Mouse (Mus musculus): Measurements from ENCODE around the gene Morc2b.

GRCm38 (mm10) chr17:33126257-33126656 lies 13.2 kb downstream of the Morc2b start:
- TF ChIP-seq CTCF (IDR thresholded peaks at IDR 0.05; ENCODE audit: insufficient read depth, low read length) (no peak), POLR2A (IDR thresholded peaks at IDR 0.05; ENCODE audit: borderline replicate concordance, extremely low read depth, low read depth, low read length) (no peak)
